Mouse (Mus musculus) liver, postnatal 0 days (tissue): ENCODE data around the gene Zfp292. TPM values are rescaled to one million over a fixed set of nuclear protein-coding genes. Genes with fewer than 3 reads are reported as not detected.
"Not testable (repeated sequence)": the region's sequence is repeated elsewhere in the genome, so short reads cannot be mapped to it uniquely, and the experiment has no call there.

Source experiments
- ATAC-seq: fragments of 200-750 bp; cut with Nextera tagmentation; 2 replicates; pipeline ENCODE4 v1.8.0; 2017; ENCODE audit warnings: mild to moderate bottlenecking, moderate library complexity
- DNase-seq: peaks from one replicate; pipeline ENCODE4 v3.0.0-alpha.2; 2016
- H3K27ac ChIP-seq: fragments of 300-500 bp; sonication (generic); 2 replicates; pipeline ENCODE4 v1.5.1; 2014; ENCODE audit warnings: antibody characterized with exemption, moderate library complexity, mild to moderate bottlenecking, low read depth
- H3K27me3 ChIP-seq: fragments of 300-500 bp; sonication (generic); 2 replicates; pipeline ENCODE4 v1.6.1; 2014; ENCODE audit warnings: low read length, control low read depth, mixed read lengths; ENCODE audit not compliant: insufficient read depth
- H3K36me3 ChIP-seq: fragments of 300-500 bp; sonication (generic); replicated peaks from 2 replicates; pipeline ENCODE4 v1.6.1; 2014; ENCODE audit warnings: mild to moderate bottlenecking, control low read depth, low read length, moderate library complexity, mixed read lengths; ENCODE audit not compliant: insufficient read depth
- H3K4me1 ChIP-seq: fragments of 300-500 bp; sonication (generic); 2 replicates; pipeline ENCODE4 v1.6.1; 2014; ENCODE audit warnings: antibody characterized with exemption, mild to moderate bottlenecking, control low read depth; ENCODE audit not compliant: insufficient read depth
- H3K4me2 ChIP-seq: fragments of 300-500 bp; sonication (generic); 2 replicates; pipeline ENCODE4 v1.6.1; 2014; ENCODE audit warnings: low read depth, mild to moderate bottlenecking, low read length, moderate library complexity, mixed read lengths
- H3K4me3 ChIP-seq: fragments of 300-500 bp; sonication (generic); 2 replicates; pipeline ENCODE4 v1.5.1; 2014; ENCODE audit warnings: low read depth, low read length
- H3K9ac ChIP-seq: fragments of 300-500 bp; sonication (generic); replicated peaks from 2 replicates; pipeline ENCODE4 v1.6.1; 2014; ENCODE audit warnings: mild to moderate bottlenecking, moderate library complexity
- H3K9me3 ChIP-seq: fragments of 300-500 bp; sonication (generic); 2 replicates; pipeline ENCODE4 v1.6.1; 2016; ENCODE audit warnings: mild to moderate bottlenecking, control low read depth, low read length, mixed read lengths
- CTCF ChIP-seq: sonication (generic); IDR thresholded peaks from 2 replicates; pipeline ENCODE4 v1.5.1; 2016; ENCODE audit warnings: antibody characterized with exemption, low read depth
- EP300 ChIP-seq: IDR thresholded peaks from 2 replicates; pipeline ENCODE4 v1.6.1; 2016; ENCODE audit warnings: antibody characterized with exemption, low read depth, mild to moderate bottlenecking
- WGBS: fragments of 180-500 bp; shearing (Covaris S2); extraction: QIAGEN DNeasy Blood & Tissue Kit; methylation state at CpG from one replicate; pipeline ENCODE4 v1.1.7; 2014; ENCODE audit not compliant: insufficient replicate concordance; 5-methylcytosine and 5-hydroxymethylcytosine counted together
- polyA plus RNA-seq: library from polyadenylated mRNA; unstranded; fragments of >200 nt; fragmentation: Nextera tagmentation; extraction: Ambion mirVana; gene quantifications from 2 replicates; pipeline ENCODE4 v1.2.1, GENCODE M21; 2015

The Zfp292 gene
- polyA plus RNA-seq, 1 experiment from 2014 or later: 4.5 TPM

- H3K27me3 ChIP-seq: no peaks in the 10 kb centered on the region
- 87% methylated on average over 7 of the region's 7 CpGs for WGBS
- no peak overlapping the region for H3K9ac ChIP-seq
- H3K4me3 ChIP-seq: no peak overlapping the region
- H3K9me3 ChIP-seq: 0 out of 2 replicates have a peak, but pooled peaks cover 2% of the 10 kb centered on the region
- no peak overlapping the region for H3K4me2 ChIP-seq
- no peak for ATAC-seq
- TF ChIP-seq CTCF (no peak), EP300 (no peak)
- no peak for DNase-seq
- H3K4me1 ChIP-seq: no peaks in the 10 kb centered on the region
- no peaks in the 10 kb centered on the region for H3K36me3 ChIP-seq
- no peak overlapping the region for H3K27ac ChIP-seq
Observed at GRCm38 (mm10) chr4:34908127-34908526, 25.4 kb upstream of the Zfp292 start.

- WGBS: 69% methylated on average over 14 of the region's 14 CpGs
- ATAC-seq (no peak), DNase-seq (no peak)
- TF ChIP-seq EP300 (no peak), CTCF (no peak)
- Histone ChIP-seq H3K9ac (no peak overlapping the region), H3K27ac (no peak overlapping the region), H3K4me1 (no peaks in the 10 kb centered on the region), H3K4me3 (no peak overlapping the region), H3K9me3 (0 out of 2 replicates have a peak, but pooled peaks cover 2% of the 10 kb centered on the region), H3K27me3 (no peaks in the 10 kb centered on the region), H3K4me2 (no peak overlapping the region), H3K36me3 (no peaks in the 10 kb centered on the region)
Observed at GRCm38 (mm10) chr4:34907026-34907425, 24.3 kb upstream of the Zfp292 start.

- Histone ChIP-seq H3K27me3 (no peaks in the 10 kb centered on the region), H3K27ac (no peak overlapping the region), H3K36me3 (no peaks in the 10 kb centered on the region), H3K9ac (no peak overlapping the region), H3K9me3 (0 out of 2 replicates have a peak, but pooled peaks cover 2% of the 10 kb centered on the region), H3K4me2 (no peak overlapping the region), H3K4me3 (no peak overlapping the region), H3K4me1 (no peaks in the 10 kb centered on the region)
- WGBS: 62% methylated on average over 4 of the region's 4 CpGs
- ATAC-seq (no peak), DNase-seq (no peak)
- TF ChIP-seq CTCF (no peak), EP300 (no peak)
Observed at GRCm38 (mm10) chr4:34906151-34906550, 23.4 kb upstream of the Zfp292 start.

GRCm38 (mm10) chr4:34905396-34905795 is 22.6 kb upstream of the Zfp292 start:
- 63% methylated on average over 5 of the region's 5 CpGs for WGBS

GRCm38 (mm10) chr4:34901582-34901981 is 18.8 kb upstream of the Zfp292 start:
- H3K36me3 ChIP-seq, H3K9ac ChIP-seq, DNase-seq, H3K9me3 ChIP-seq, H3K4me1 ChIP-seq, H3K4me2 ChIP-seq, H3K4me3 ChIP-seq, H3K27me3 ChIP-seq: not testable (repeated sequence)
- peak overlapping the region; percentile 70 for H3K27ac ChIP-seq
- peak; percentile 73 for ATAC-seq
- WGBS: 58% methylated on average over 3 of the region's 3 CpGs

More at GRCm38 (mm10) chr4:34905396-34905795, 22.6 kb upstream of the Zfp292 start:
- H3K9ac ChIP-seq: no peak overlapping the region
- no peak overlapping the region for H3K4me2 ChIP-seq
- no peak overlapping the region for H3K4me3 ChIP-seq
- H3K27me3 ChIP-seq: no peaks in the 10 kb centered on the region
- peak; percentile 53 for DNase-seq
- no peak for ATAC-seq
- peaks cover 4% of the 10 kb centered on the region for H3K4me1 ChIP-seq
- no peaks in the 10 kb centered on the region for H3K36me3 ChIP-seq
- H3K9me3 ChIP-seq: 0 out of 2 replicates have a peak, but pooled peaks cover 2% of the 10 kb centered on the region
- TF ChIP-seq CTCF: peak; percentile 61
- no peak for TF ChIP-seq EP300
- no peak overlapping the region for H3K27ac ChIP-seq

- H3K27me3 ChIP-seq: no peaks in the 10 kb centered on the region
- H3K4me3 ChIP-seq: no peak overlapping the region
- WGBS: 49% methylated on average over 4 of the region's 4 CpGs
- TF ChIP-seq CTCF (no peak), EP300 (peak; percentile 81)
- H3K9ac ChIP-seq: no peak overlapping the region
- H3K4me1 ChIP-seq: peaks cover 8% of the 10 kb centered on the region
- H3K9me3 ChIP-seq: 0 out of 2 replicates have a peak, but pooled peaks cover 2% of the 10 kb centered on the region
- H3K27ac ChIP-seq: peak overlapping the region; percentile 70
- peak; percentile 92 for ATAC-seq
- DNase-seq: peak; percentile 25
- H3K4me2 ChIP-seq: no peak overlapping the region
- no peaks in the 10 kb centered on the region for H3K36me3 ChIP-seq
Observed at GRCm38 (mm10) chr4:34901166-34901565, 18.4 kb upstream of the Zfp292 start.

GRCm38 (mm10) chr4:34900155-34900554 is 17.4 kb upstream of the Zfp292 start:
- H3K27ac ChIP-seq: no peak overlapping the region; the same call in 1 of the 2 replicates
- 0 out of 2 replicates have a peak overlapping the region, but pooled peaks have one; percentile 14 for H3K4me2 ChIP-seq
- no peak for ATAC-seq
- peaks cover 8% of the 10 kb centered on the region for H3K4me1 ChIP-seq
- no peaks in the 10 kb centered on the region for H3K27me3 ChIP-seq
- 58% methylated on average over 9 of the region's 9 CpGs for WGBS
- H3K4me3 ChIP-seq: no peak overlapping the region
- DNase-seq: no peak
- no peak for TF ChIP-seq EP300
- no peak for TF ChIP-seq CTCF
- H3K9me3 ChIP-seq: no peaks in the 10 kb centered on the region
- no peak overlapping the region for H3K9ac ChIP-seq
- no peaks in the 10 kb centered on the region for H3K36me3 ChIP-seq
